Mouse (Mus musculus) CH12.LX (cell line): ENCODE data around the gene Dars. TPM values are rescaled to one million over a fixed set of nuclear protein-coding genes. Genes with fewer than 3 reads are reported as not detected.

Experiments
- DNase-seq: peaks from one replicate; pipeline ENCODE4 v3.0.0-alpha.2; 2013; ENCODE audit errors: extremely low read depth
- H3K27ac ChIP-seq: 2 replicates; pipeline ENCODE4 v1.5.1; 2012; ENCODE audit warnings: low read depth, mild to moderate bottlenecking, control low read depth, moderate library complexity; ENCODE audit not compliant: insufficient read depth
- H3K27me3 ChIP-seq: replicated peaks from 2 replicates; pipeline ENCODE3; 2012; ENCODE audit warnings: inconsistent platforms
- H3K36me3 ChIP-seq, 2 experiments: replicated peaks in 1 of 2; 2 replicates each; pipeline versions ENCODE3 to v1.6.1; 2012; ENCODE audit warnings: inconsistent platforms in 1 of 2, low read length in 1 of 2, mild to moderate bottlenecking in 1 of 2, mixed read lengths in 1 of 2, moderate library complexity in 1 of 2; ENCODE audit not compliant: control insufficient read depth in 1 of 2, insufficient read depth in 1 of 2
- H3K4me1 ChIP-seq, 2 experiments: 2 replicates each; pipeline ENCODE4 v1.6.1; 2012; ENCODE audit warnings: inconsistent platforms in 1 of 2, moderate library complexity in 1 of 2; ENCODE audit not compliant: insufficient read depth in 2 of 2, control insufficient read depth in 1 of 2
- H3K4me2 ChIP-seq: 2 replicates; pipeline ENCODE4 v1.6.1; 2012; ENCODE audit warnings: low read depth, mild to moderate bottlenecking, control low read depth; ENCODE audit not compliant: poor library complexity, insufficient read depth, severe bottlenecking
- H3K4me3 ChIP-seq, 3 experiments: fragments of 150-350 bp in 1 of 3; sonication (generic) in 1 of 3; replicated peaks in 1 of 3; 2 replicates each; pipeline versions ENCODE3 to v1.5.1; 2011 to 2012; ENCODE audit warnings: low read depth in 2 of 3, low read length in 2 of 3, mild to moderate bottlenecking in 2 of 3, moderate library complexity in 2 of 3, control low read depth in 1 of 3, improper control_type of control experiment in 1 of 3, inconsistent platforms in 1 of 3, mixed read lengths in 1 of 3; ENCODE audit not compliant: poor library complexity in 1 of 3
- H3K79me2 ChIP-seq: replicated peaks from 2 replicates; pipeline ENCODE4 v1.6.1; 2012; ENCODE audit warnings: mild to moderate bottlenecking, moderate library complexity; ENCODE audit not compliant: control insufficient read depth, poor library complexity, insufficient read depth, severe bottlenecking; ENCODE audit errors: extremely low read depth
- H3K9ac ChIP-seq: 2 replicates; pipeline ENCODE4 v1.6.1; 2012; ENCODE audit warnings: low read depth, mild to moderate bottlenecking, control low read depth, moderate library complexity; ENCODE audit not compliant: insufficient read depth
- H3K9me3 ChIP-seq: replicated peaks from 2 replicates; pipeline ENCODE3; 2012; ENCODE audit warnings: low read length, inconsistent platforms, mixed read lengths
- BHLHE40 ChIP-seq: IDR thresholded peaks from 2 replicates; pipeline ENCODE4 v1.6.1; 2011; ENCODE audit warnings: mild to moderate bottlenecking, low read depth, low read length, improper control_type of control experiment
- CHD1 ChIP-seq: IDR thresholded peaks from 2 replicates; pipeline ENCODE4 v1.6.1; 2012; ENCODE audit warnings: low read depth, low read length, improper control_type of control experiment, inconsistent platforms
- CHD2 ChIP-seq: IDR thresholded peaks from 2 replicates; pipeline ENCODE4 v1.6.1; 2011; ENCODE audit warnings: low read length, improper control_type of control experiment
- E2F4 ChIP-seq: IDR thresholded peaks from 2 replicates; pipeline ENCODE4 v1.6.1; 2011; ENCODE audit warnings: low read depth, low read length, improper control_type of control experiment; ENCODE audit not compliant: insufficient replicate concordance
- EP300 ChIP-seq: IDR thresholded peaks from 2 replicates; pipeline ENCODE4 v1.6.1; 2011; ENCODE audit warnings: low read length, improper control_type of control experiment
- ETS1 ChIP-seq: conservative IDR thresholded peaks from 2 replicates; pipeline ENCODE4 v1.6.1; 2012; ENCODE audit warnings: low read depth, mild to moderate bottlenecking, inconsistent platforms, low read length, improper control_type of control experiment, moderate library complexity
- IRF4 ChIP-seq: IDR thresholded peaks from 2 replicates; pipeline ENCODE4 v1.6.1; 2014; ENCODE audit warnings: low read depth, mild to moderate bottlenecking, inconsistent platforms, low read length, improper control_type of control experiment
- JUN ChIP-seq: IDR thresholded peaks from 2 replicates; pipeline ENCODE4 v1.6.1; 2011; ENCODE audit warnings: low read depth, mild to moderate bottlenecking, low read length, improper control_type of control experiment, moderate library complexity; ENCODE audit not compliant: insufficient read depth
- JUND ChIP-seq: conservative IDR thresholded peaks from 2 replicates; pipeline ENCODE4 v1.6.1; 2011; ENCODE audit warnings: low read depth, low read length, improper control_type of control experiment
- MAX ChIP-seq: IDR thresholded peaks from 2 replicates; pipeline ENCODE4 v1.6.1; 2011; ENCODE audit warnings: low read length, improper control_type of control experiment
- MAZ ChIP-seq: IDR thresholded peaks from 2 replicates; pipeline ENCODE4 v1.6.1; 2012; ENCODE audit warnings: low read depth, mild to moderate bottlenecking, inconsistent platforms, low read length, improper control_type of control experiment, moderate library complexity
- NELFE ChIP-seq: IDR thresholded peaks from 2 replicates; pipeline ENCODE4 v1.6.1; 2011; ENCODE audit warnings: low read depth, low read length, improper control_type of control experiment
- PAX5 ChIP-seq: IDR thresholded peaks from 2 replicates; pipeline ENCODE4 v1.6.1; 2012; ENCODE audit warnings: low read length, inconsistent platforms, mixed read lengths
- POLR2A ChIP-seq: IDR thresholded peaks from 2 replicates; pipeline ENCODE4 v1.6.1; 2011; ENCODE audit warnings: low read depth, mild to moderate bottlenecking, improper control_type of control experiment, low read length
- RAD21 ChIP-seq: IDR thresholded peaks from 2 replicates; pipeline ENCODE4 v1.6.1; 2011; ENCODE audit warnings: low read depth, mild to moderate bottlenecking, low read length, improper control_type of control experiment, moderate library complexity
- RCOR1 ChIP-seq: conservative IDR thresholded peaks from 2 replicates; pipeline ENCODE4 v1.6.1; 2012; ENCODE audit warnings: low read depth, mild to moderate bottlenecking, inconsistent platforms, low read length, improper control_type of control experiment
- SIN3A ChIP-seq: IDR thresholded peaks from 2 replicates; pipeline ENCODE4 v1.6.1; 2012; ENCODE audit warnings: low read length, improper control_type of control experiment, inconsistent platforms
- SMC3 ChIP-seq: IDR thresholded peaks from 2 replicates; pipeline ENCODE4 v1.6.1; 2011; ENCODE audit warnings: low read depth, low read length, improper control_type of control experiment
- TBP ChIP-seq: conservative IDR thresholded peaks from 2 replicates; pipeline ENCODE4 v1.6.1; 2011; ENCODE audit warnings: low read depth, low read length, improper control_type of control experiment
- TCF12 ChIP-seq: IDR thresholded peaks from 2 replicates; pipeline ENCODE4 v1.6.1; 2014; ENCODE audit warnings: low read depth, mild to moderate bottlenecking, inconsistent platforms, low read length, improper control_type of control experiment
- UBTF ChIP-seq: IDR thresholded peaks from 2 replicates; pipeline ENCODE4 v1.6.1; 2012; ENCODE audit warnings: low read depth, mild to moderate bottlenecking, inconsistent platforms, low read length, improper control_type of control experiment, moderate library complexity
- USF2 ChIP-seq: conservative IDR thresholded peaks from 2 replicates; pipeline ENCODE4 v1.6.1; 2011; ENCODE audit warnings: low read depth, low read length, improper control_type of control experiment
- ZC3H11A ChIP-seq: IDR thresholded peaks from 2 replicates; pipeline ENCODE4 v1.6.1; 2012; ENCODE audit warnings: low read depth, mild to moderate bottlenecking, inconsistent platforms, low read length, improper control_type of control experiment
- ZKSCAN1 ChIP-seq: IDR thresholded peaks from 2 replicates; pipeline ENCODE4 v1.6.1; 2012; ENCODE audit warnings: low read depth, inconsistent platforms, low read length, improper control_type of control experiment, borderline replicate concordance
- ZMIZ1 ChIP-seq: IDR thresholded peaks from 2 replicates; pipeline ENCODE4 v1.6.1; 2012; ENCODE audit warnings: low read depth, mild to moderate bottlenecking, inconsistent platforms, low read length, improper control_type of control experiment
- ZNF384 ChIP-seq: IDR thresholded peaks from 2 replicates; pipeline ENCODE4 v1.6.1; 2012; ENCODE audit warnings: low read depth, low read length, improper control_type of control experiment, inconsistent platforms
- dilution Hi-C: fragments of 300-500 bp; cut with MboI; formaldehyde crosslinking; loops from 2 replicates; pipeline ENCODE4 v1.14.3; 2020; ENCODE audit warnings: low sequenced_read_pairs; ENCODE audit not compliant: extremely low pct_unique_long_range_greater_than_20kb, extremely low pct_ligation_motif_present
- in situ Hi-C: fragments of 300-500 bp; cut with MboI; formaldehyde crosslinking; loops from 3 replicates; pipeline ENCODE4 v1.14.3; 2019; ENCODE audit warnings: low sequenced_read_pairs, low pct_ligation_motif_present, low pct_unique_long_range_greater_than_20kb, mixed read lengths
- polyA plus RNA-seq: library from polyadenylated mRNA; unstranded; fragments of >175 nt; gene quantifications from 2 replicates; pipeline ENCODE4 v1.2.1, GENCODE M21; 2012; ENCODE audit warnings: low read depth; ENCODE audit not compliant: insufficient read length
- total RNA-seq, 2 experiments: library from RNA; depleted of rRNA; stranded (reverse); fragments of 300-350 nt in 1 of 2; fragments of >200 nt in 1 of 2; gene quantifications; 2 replicates each; pipeline ENCODE4 v1.2.3; 2012 to 2014

The Dars gene
- total and polyA plus RNA-seq, 3 experiments = 177 to 339 (median 190) TPM

DNA sequence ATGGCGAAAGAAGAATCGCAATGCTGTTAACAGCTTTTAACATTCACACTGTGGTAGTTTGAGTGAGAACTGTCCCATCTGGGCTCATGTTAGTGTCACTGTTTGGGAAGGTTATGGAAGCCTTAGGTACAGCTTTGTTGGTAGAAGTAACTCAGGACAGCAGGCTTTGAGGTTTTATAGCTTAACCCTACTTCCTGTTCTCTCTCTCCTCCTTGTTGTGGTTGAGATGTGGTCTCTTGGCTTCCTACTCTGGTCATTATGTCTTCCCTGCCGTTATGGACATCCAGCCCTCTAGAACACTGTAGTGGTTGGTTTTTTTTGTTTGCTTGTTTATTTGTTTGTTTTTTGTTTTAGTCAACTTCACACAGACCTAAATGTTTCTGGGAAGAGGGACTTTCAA lies 18.8 kb upstream of the Dars start:
- Histone ChIP-seq H3K9me3 (no peaks in the 10 kb centered on the region), H3K27me3 (peaks cover 2% of the 10 kb centered on the region)
- dilution Hi-C loops = no loop called here
- TF ChIP-seq IRF4 (no peak), SMC3 (no peak), E2F4 (no peak), NELFE (no peak), ZKSCAN1 (no peak), RAD21 (no peak), PAX5 (no peak), MAZ (no peak), CHD2 (no peak)
- TF ChIP-seq, all 38 proteins: peak for 0
- Histone ChIP-seq H3K4me2 (no peak overlapping the region), H3K27ac (no peak overlapping the region), H3K4me1 (peaks cover 5 to 23% of the 10 kb centered on the region in 2 experiments; a peak in 3 of 4 replicates), H3K9ac (no peak overlapping the region), H3K79me2 (no peaks in the 10 kb centered on the region), H3K36me3 (no peaks in the 10 kb centered on the region), H3K4me3 (no peak overlapping the region)
- no peak for DNase-seq
- in situ Hi-C loops = no loop called here

DNA sequence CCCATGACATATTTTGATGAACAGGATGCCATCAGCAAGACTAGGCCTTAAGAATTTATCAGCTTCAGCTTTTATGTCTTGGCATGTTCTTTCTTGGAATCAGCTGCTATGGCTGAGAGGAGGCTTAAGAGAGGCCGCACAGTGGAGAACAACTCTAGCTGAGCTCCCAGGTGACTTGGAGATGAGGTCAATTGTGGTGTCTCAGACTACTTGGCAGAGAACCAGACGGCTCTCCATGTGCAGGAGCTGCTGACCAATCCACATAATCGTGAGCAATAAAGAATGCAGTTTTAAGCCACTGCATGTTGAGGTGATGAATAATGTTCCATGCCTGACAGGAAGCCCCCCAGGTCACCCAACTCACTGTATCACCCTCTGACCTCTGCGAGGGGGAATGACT lies 18.4 kb upstream of the Dars start:
- in situ Hi-C loops = no loop called here
- no peak for DNase-seq

DNA sequence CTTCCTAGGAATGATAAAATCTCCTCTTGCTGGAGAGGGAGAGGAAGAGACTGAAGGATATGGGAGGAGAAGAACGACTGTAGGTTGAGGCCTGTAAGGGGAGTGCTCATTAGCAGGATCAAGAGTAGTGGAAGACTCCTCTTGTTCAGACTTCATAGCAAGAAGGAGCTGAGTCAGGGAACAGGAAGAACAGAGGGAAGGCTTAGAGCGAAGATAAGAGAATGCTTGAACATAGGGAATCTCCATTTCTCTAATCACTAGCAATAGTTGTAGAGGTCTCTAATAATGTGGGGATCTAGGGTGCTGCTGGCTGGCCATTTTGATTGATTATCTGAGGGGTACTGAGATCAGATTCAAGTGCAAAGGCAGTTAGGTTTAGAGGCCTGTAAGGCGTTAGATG lies 7.8 kb upstream of the Dars start:
- Histone ChIP-seq H3K4me1 (no peaks in the 10 kb centered on the region), H3K27ac (no peak overlapping the region), H3K9me3 (peaks cover 3% of the 10 kb centered on the region), H3K27me3 (no peaks in the 10 kb centered on the region), H3K4me2 (no peak overlapping the region), H3K36me3 (no peaks in the 10 kb centered on the region), H3K4me3 (no peak overlapping the region)
- in situ Hi-C loops = no loop called here
- no peak for DNase-seq
- dilution Hi-C loops = no loop called here
- TF ChIP-seq JUND = no peak
- TF ChIP-seq ZKSCAN1 = no peak
- no peak for TF ChIP-seq MAZ
- TF ChIP-seq ZMIZ1 = no peak
- no peak for TF ChIP-seq JUN
- TF ChIP-seq USF2 = no peak
- no peak for TF ChIP-seq ZC3H11A
- no peak for TF ChIP-seq TCF12
- no peak for TF ChIP-seq PAX5
- no peak for TF ChIP-seq ETS1
- TF ChIP-seq EP300 = no peak
- TF ChIP-seq TBP = no peak
- TF ChIP-seq, all 38 proteins: peak for 0
- Histone ChIP-seq H3K79me2 (no peaks in the 10 kb centered on the region), H3K9ac (no peak overlapping the region)

More for the DNA sequence above, 18.4 kb upstream of the Dars start:
- Histone ChIP-seq H3K4me3 (no peak overlapping the region), H3K9ac (no peak overlapping the region), H3K79me2 (no peaks in the 10 kb centered on the region), H3K27me3 (peaks cover 2% of the 10 kb centered on the region), H3K27ac (no peak overlapping the region), H3K4me1 (peaks cover 5 to 23% of the 10 kb centered on the region in 2 experiments; a peak in 3 of 4 replicates), H3K4me2 (no peak overlapping the region), H3K9me3 (no peaks in the 10 kb centered on the region), H3K36me3 (no peaks in the 10 kb centered on the region)
- dilution Hi-C loops = no loop called here
- no peak for TF ChIP-seq ZKSCAN1
- TF ChIP-seq POLR2A = no peak
- no peak for TF ChIP-seq TCF12
- TF ChIP-seq SIN3A = no peak
- TF ChIP-seq ZNF384 = no peak
- TF ChIP-seq BHLHE40 = no peak
- TF ChIP-seq PAX5 = no peak
- no peak for TF ChIP-seq RCOR1
- no peak for TF ChIP-seq CHD1
- no peak for TF ChIP-seq UBTF
- no peak for TF ChIP-seq MAX
- TF ChIP-seq USF2 = no peak
